Mouse (Mus musculus) c-Kit-negative CD71-positive TER-119-positive erythroid progenitor cells, embryonic 14.5 days (primary cell): ENCODE data around the gene AC131692.1.

Source experiments
- DNase-seq: peaks from one replicate; pipeline ENCODE4 v3.0.0-alpha.2; 2013; ENCODE audit warnings: low read depth, low spot score

AC131692.1 gene

GRCm38 (mm10) chr19:6094119-6094518 lies at the start of gene AC131692.1:
Gene AC131692.1, plus strand, starts transcription at chr19:6094419.
- DNase-seq = no peak

- DNase-seq = no peak
Observed at GRCm38 (mm10) chr19:6045366-6046293, 48.6 kb upstream of the AC131692.1 start.

- peak; percentile 87 for DNase-seq
Observed at GRCm38 (mm10) chr19:6046294-6047153, 47.7 kb upstream of the AC131692.1 start, which contains the start of gene Syvn1. Gene Syvn1, plus strand, starts transcription at chr19:6046576.

GRCm38 (mm10) chr19:6047154-6047898 lies 46.9 kb upstream of the AC131692.1 start:
- DNase-seq = no peak

GRCm38 (mm10) chr19:6047899-6048166 lies 46.4 kb upstream of the AC131692.1 start:
- DNase-seq = no peak

GRCm38 (mm10) chr19:6048681-6049410 lies 45.4 kb upstream of the AC131692.1 start:
- DNase-seq = no peak

GRCm38 (mm10) chr19:6052516-6052915 lies 41.7 kb upstream of the AC131692.1 start:
- no peak for DNase-seq

GRCm38 (mm10) chr19:6054296-6054695 lies 39.9 kb upstream of the AC131692.1 start:
- no peak for DNase-seq

GRCm38 (mm10) chr19:6056696-6057095 lies 37.5 kb upstream of the AC131692.1 start:
- no peak for DNase-seq

GRCm38 (mm10) chr19:6057313-6058096 lies 36.7 kb upstream of the AC131692.1 start, which contains the start of the genes Mrpl49 and Fau:
Gene Mrpl49, minus strand, starts transcription at chr19:6057785.
Gene Fau, plus strand, starts transcription at chr19:6057844.
- peak; percentile 96 for DNase-seq

- no peak for DNase-seq
Observed at GRCm38 (mm10) chr19:6058513-6058912, 35.7 kb upstream of the AC131692.1 start.

- DNase-seq = no peak
Observed at GRCm38 (mm10) chr19:6058966-6059365, 35.3 kb upstream of the AC131692.1 start.

GRCm38 (mm10) chr19:6061021-6061533 lies 33.1 kb upstream of the AC131692.1 start, which contains the start of gene Znhit2:
Gene Znhit2, plus strand, starts transcription at chr19:6061192.
- DNase-seq = peak; percentile 87

- no peak for DNase-seq
Observed at GRCm38 (mm10) chr19:6061641-6062302, 32.4 kb upstream of the AC131692.1 start.

- DNase-seq = no peak
Observed at GRCm38 (mm10) chr19:6062418-6062817, 31.8 kb upstream of the AC131692.1 start.

- DNase-seq = no peak
Observed at GRCm38 (mm10) chr19:6063081-6063480, 31.1 kb upstream of the AC131692.1 start.

GRCm38 (mm10) chr19:6066571-6066970 lies 27.6 kb upstream of the AC131692.1 start:
- no peak for DNase-seq

- DNase-seq = peak; percentile 72
Observed at GRCm38 (mm10) chr19:6067011-6067723, 27.1 kb upstream of the AC131692.1 start.
